Mouse (Mus musculus) heart, postnatal 36 days (tissue): ENCODE results near the gene Dgkd. TPM values are rescaled to one million over a fixed set of nuclear protein-coding genes. Genes with fewer than 3 reads are reported as not detected.
A peak's percentile ranks its signal among the peaks of the same experiment; 100 is the strongest.
"Not testable (repeated sequence)": the region's sequence is repeated elsewhere in the genome, so short reads cannot be mapped to it uniquely, and the experiment has no call there.

Source experiments
- DNase-seq, 2 experiments: peaks; one replicate each; pipeline ENCODE4 v3.0.0; 2021 to 2022
- intact Hi-C: fragments of 180-260 bp; cut with DNase I; formaldehyde crosslinking; loops from one replicate; pipeline ENCODE4 v1.15.1; 2025
- total RNA-seq, 2 experiments: library from RNA; stranded (reverse); gene quantifications; 2 replicates each; pipeline ENCODE4 v1.2.3; 2021

The Dgkd gene
- 10 to 100 TPM; 51.1 to 56.3 TPM for total RNA-seq

- peak; percentile 77 to 81 for DNase-seq
- intact Hi-C loops, result loop anchor here (5.0 kb wide), 1 partner anchor 69 kb away; no protein-coding TSS in a partner anchor
Observed at GRCm38 (mm10) chr1:87852892-87853600, at the start of gene Dgkd. Dgkd (plus strand) TSS chr1:87853287.

GRCm38 (mm10) chr1:87803576-87803975 is 49.5 kb upstream of the Dgkd start, which contains the start of gene Sag:
Sag (plus strand) TSS chr1:87803680.
- intact Hi-C loops, result no loop called here

GRCm38 (mm10) chr1:87807751-87808150 is 45.3 kb upstream of the Dgkd start:
- DNase-seq, result no peak
- intact Hi-C loops, result no loop called here

More at GRCm38 (mm10) chr1:87803576-87803975, 49.5 kb upstream of the Dgkd start, which contains the start of gene Sag:
- no peak for DNase-seq

- no peak for DNase-seq
- intact Hi-C loops, result no loop called here
Observed at GRCm38 (mm10) chr1:87811391-87811790, 41.7 kb upstream of the Dgkd start.

- intact Hi-C loops, result no loop called here
- DNase-seq, result no peak
Observed at GRCm38 (mm10) chr1:87812061-87812460, 41.0 kb upstream of the Dgkd start.

GRCm38 (mm10) chr1:87813155-87813554 is 39.9 kb upstream of the Dgkd start:
- no peak for DNase-seq
- intact Hi-C loops, result no loop called here

GRCm38 (mm10) chr1:87813681-87814080 is 39.4 kb upstream of the Dgkd start:
- intact Hi-C loops, result no loop called here
- no peak for DNase-seq

GRCm38 (mm10) chr1:87824420-87824995 is 28.6 kb upstream of the Dgkd start:
- intact Hi-C loops, result no loop called here
- DNase-seq, result no peak

- intact Hi-C loops, result no loop called here
- no peak for DNase-seq
Observed at GRCm38 (mm10) chr1:87825281-87825680, 27.8 kb upstream of the Dgkd start.

GRCm38 (mm10) chr1:87825991-87826390 is 27.1 kb upstream of the Dgkd start:
- no peak for DNase-seq
- intact Hi-C loops, result loop anchor here (2.0 kb wide), 1 partner anchor 97 kb away; no protein-coding TSS in a partner anchor

GRCm38 (mm10) chr1:87826474-87826873 is 26.6 kb upstream of the Dgkd start:
- no peak for DNase-seq
- intact Hi-C loops, result loop anchor here (2.0 kb wide), 1 partner anchor 96 kb away; no protein-coding TSS in a partner anchor

GRCm38 (mm10) chr1:87827476-87827875 is 25.6 kb upstream of the Dgkd start:
- DNase-seq, result not testable (repeated sequence)
- intact Hi-C loops, result loop anchor here (2.0 kb wide), 1 partner anchor 95 kb away; no protein-coding TSS in a partner anchor

- intact Hi-C loops, result no loop called here
- peak; percentile 49 to 52 for DNase-seq
Observed at GRCm38 (mm10) chr1:87828185-87828584, 24.9 kb upstream of the Dgkd start.

GRCm38 (mm10) chr1:87828926-87829580 is 24.0 kb upstream of the Dgkd start:
- intact Hi-C loops, result no loop called here

GRCm38 (mm10) chr1:87829621-87830211 is 23.4 kb upstream of the Dgkd start:
- no peak for DNase-seq
- intact Hi-C loops, result loop anchor here (2.0 kb wide), 1 partner anchor 15 kb away; no protein-coding TSS in a partner anchor

More at GRCm38 (mm10) chr1:87828926-87829580, 24.0 kb upstream of the Dgkd start:
- DNase-seq, result no peak

GRCm38 (mm10) chr1:87836453-87836852 is 16.6 kb upstream of the Dgkd start:
- DNase-seq, result no peak
- intact Hi-C loops, result no loop called here

- no peak for DNase-seq
- intact Hi-C loops, result no loop called here
Observed at GRCm38 (mm10) chr1:87837018-87837417, 16.1 kb upstream of the Dgkd start.

GRCm38 (mm10) chr1:87840411-87841208 is 12.5 kb upstream of the Dgkd start:
- no peak for DNase-seq
- intact Hi-C loops, result no loop called here

- intact Hi-C loops, result loop anchor here (5.0 kb wide), 1 partner anchor 60 kb away; no protein-coding TSS in a partner anchor
- DNase-seq, result peak; percentile 36 to 57
Observed at GRCm38 (mm10) chr1:87846801-87847474, 6.1 kb upstream of the Dgkd start.
